ENCODE assay signal across 7 mouse cellular contexts in the genomic region with DNA sequence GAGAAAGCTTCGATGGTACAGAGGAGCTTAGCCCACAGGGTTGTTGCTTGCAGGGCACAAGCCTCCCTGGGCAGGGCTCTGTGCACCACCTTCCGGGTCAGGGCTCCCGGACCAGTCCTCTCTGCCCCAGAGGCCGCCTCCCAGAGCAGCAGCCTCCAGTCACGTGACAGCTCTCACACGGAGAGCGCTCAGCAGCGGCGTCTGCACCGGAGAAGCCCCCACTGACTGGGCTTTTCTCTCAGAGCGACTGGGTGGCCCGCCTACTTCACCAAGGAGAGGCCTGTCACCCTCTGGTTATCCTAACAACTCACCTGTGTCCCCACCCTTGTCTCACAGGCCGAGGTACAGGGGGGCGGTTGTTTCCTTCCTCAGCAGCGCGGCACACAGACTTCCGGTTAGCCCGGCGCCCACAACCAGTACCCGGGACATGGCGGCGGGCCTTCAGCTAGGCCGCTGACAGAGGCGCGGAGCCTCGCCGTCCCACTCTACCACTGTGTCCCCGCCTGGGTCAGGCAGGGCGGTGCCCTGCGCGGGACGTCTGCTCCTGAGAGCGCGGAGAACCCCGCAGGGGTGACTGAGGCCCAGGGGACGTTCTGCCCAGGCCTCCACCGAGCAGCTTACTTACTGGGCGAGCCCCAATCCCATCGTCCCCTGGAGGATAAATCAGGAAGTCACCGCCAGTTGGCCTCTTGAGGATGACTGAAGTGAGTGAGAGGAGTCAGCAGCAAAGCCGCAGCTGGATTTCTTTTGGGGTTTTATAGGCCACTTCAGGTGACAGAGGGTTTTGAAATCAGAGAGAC. TPM values are rescaled to one million over a fixed set of nuclear protein-coding genes. Genes with fewer than 3 reads are reported as not detected.
DNase-seq lines count a peak whose midpoint lies in the region; ATAC-seq lines count a peak whose summit lies in the region.
"Not testable (repeated sequence)": the region's sequence is repeated elsewhere in the genome, so short reads cannot be mapped to it uniquely, and the experiment has no call there.

Lipo3 (minus strand) TSS at position 665 of the 800 bp plus-strand sequence.

- not testable (repeated sequence) for H3K4me1 ChIP-seq in embryonic facial prominence, embryonic 15.5 days; heart, embryonic 11.5 days (ENCODE audit: control insufficient read depth, insufficient read depth, low read length); limb, embryonic 11.5 days (ENCODE audit: control insufficient read depth, insufficient read depth, low read length); midbrain, embryonic 10.5 days

- peak; percentile 60 for ATAC-seq in embryonic facial prominence, embryonic 15.5 days (ENCODE audit: insufficient number of reproducible peaks, low FRiP score, low TSS enrichment, low read depth)
- peak; percentile 84 for ATAC-seq in heart, embryonic 11.5 days (replicated peaks; ENCODE audit: insufficient number of reproducible peaks, low FRiP score, low TSS enrichment)
- peak; percentile 86 for ATAC-seq in limb, embryonic 11.5 days (ENCODE audit: insufficient number of reproducible peaks, low FRiP score, low TSS enrichment, low read depth)

- 31% methylated on average over 14 of the region's 41 CpGs for WGBS in embryonic facial prominence, embryonic 15.5 days
- WGBS in heart, embryonic 11.5 days (ENCODE audit: insufficient replicate concordance), result 28% methylated on average over 12 of the region's 41 CpGs
- WGBS in limb, embryonic 11.5 days, result 43% methylated on average over 11 of the region's 41 CpGs
- WGBS in midbrain, embryonic 10.5 days, result 42% methylated on average over 13 of the region's 41 CpGs

- not testable (repeated sequence) for H3K9ac ChIP-seq in embryonic facial prominence, embryonic 15.5 days; heart, embryonic 11.5 days (ENCODE audit: low read depth, low read length); limb, embryonic 11.5 days (ENCODE audit: low read length)

- not testable (repeated sequence) for H3K27me3 ChIP-seq in embryonic facial prominence, embryonic 15.5 days; heart, embryonic 11.5 days (ENCODE audit: control insufficient read depth, insufficient read depth, low read length); limb, embryonic 11.5 days (ENCODE audit: control insufficient read depth, insufficient read depth, low read length); midbrain, embryonic 10.5 days (ENCODE audit: low read depth, poor library complexity, severe bottlenecking)

- not testable (repeated sequence) for H3K27ac ChIP-seq in embryonic facial prominence, embryonic 15.5 days (replicated peaks); heart, embryonic 11.5 days (ENCODE audit: low read depth, low read length); limb, embryonic 11.5 days (replicated peaks; ENCODE audit: low read depth, low read length); midbrain, embryonic 10.5 days (replicated peaks)

- DNase-seq in adrenal gland, postnatal 4 days (ENCODE audit: low spot score in 2 of 2), result peak; percentile 3 to 4
- DNase-seq in kidney, adult 8-10 months, result peak; percentile 8 to 12
- peak; percentile 29 for DNase-seq in limb, embryonic 11.5 days (ENCODE audit: low spot score)
- peak; percentile 37 for DNase-seq in midbrain, embryonic 10.5 days (ENCODE audit: low spot score)
- peak; percentile 21 for DNase-seq in right cerebral cortex, postnatal 4 days

- peak within 1 kb of the TSS; percentile 23 for H3K4me3 ChIP-seq in embryonic facial prominence, embryonic 15.5 days (replicated peaks)
- H3K4me3 ChIP-seq in heart, embryonic 11.5 days (ENCODE audit: low read depth, low read length); limb, embryonic 11.5 days (ENCODE audit: low read depth, low read length): not testable (repeated sequence)
- peak within 1 kb of the TSS; percentile 36; the same call in 1 of the 2 replicates for H3K4me3 ChIP-seq in midbrain, embryonic 10.5 days

- H3K9me3 ChIP-seq in embryonic facial prominence, embryonic 15.5 days (replicated peaks); heart, embryonic 11.5 days (replicated peaks; ENCODE audit: control insufficient read depth, low read length); limb, embryonic 11.5 days (ENCODE audit: control insufficient read depth, low read length); midbrain, embryonic 10.5 days (replicated peaks): not testable (repeated sequence)

- H3K36me3 ChIP-seq in embryonic facial prominence, embryonic 15.5 days; heart, embryonic 11.5 days (ENCODE audit: control insufficient read depth, insufficient read depth, low read length); limb, embryonic 11.5 days (ENCODE audit: control insufficient read depth, insufficient read depth, low read length); midbrain, embryonic 10.5 days: not testable (repeated sequence)

- H3K4me2 ChIP-seq in embryonic facial prominence, embryonic 15.5 days (replicated peaks), result peak within 1 kb of the TSS; percentile 28; the same call in 1 of the 2 replicates
- H3K4me2 ChIP-seq in heart, embryonic 11.5 days, result peak within 1 kb of the TSS; percentile 51
- H3K4me2 ChIP-seq in limb, embryonic 11.5 days (ENCODE audit: low read depth, severe bottlenecking), result 0 out of 2 replicates have a peak within 1 kb of the TSS, but pooled peaks have one; percentile 10

RNA-seq across cellular contexts. Expression of gene Lipo3, which starts in this region (rescaled TPM):
- total RNA-seq in adrenal gland, postnatal 4 days (2021), result 10 to 100 TPM in 1 of 2 experiments, 1 to 10 TPM in 1; 9.9 to 12.0 TPM
- 12.0 and 13.0 TPM in 2 replicates for polyA plus RNA-seq in embryonic facial prominence, embryonic 15.5 days (2015; fragmentation: Nextera tagmentation; extraction: Ambion mirVana)
- 12.7 and 16.2 TPM in 2 replicates for polyA plus RNA-seq in heart, embryonic 11.5 days (2014; fragmentation: Nextera tagmentation; extraction: Ambion mirVana)
- polyA plus RNA-seq in limb, embryonic 11.5 days (2014; fragmentation: Nextera tagmentation; extraction: Ambion mirVana), result 6.8 and 7.6 TPM in 2 replicates
- 10.1 and 11.9 TPM in 2 replicates for polyA plus RNA-seq in midbrain, embryonic 10.5 days (2016; fragmentation: Nextera tagmentation; extraction: Ambion mirVana)
